Mouse (Mus musculus) inflammation-experienced regulatory T-cells, adult 6 months (primary cell): ENCODE data around the gene Gm48551. TPM values are rescaled to one million over a fixed set of nuclear protein-coding genes. Genes with fewer than 3 reads are reported as not detected.

Source experiments
- ATAC-seq: one replicate; pipeline ENCODE4 v1.8.0; 2017
- polyA plus RNA-seq, 3 experiments: library from polyadenylated mRNA; unstranded; fragments of 100-300 nt; shearing (Covaris generic); gene quantifications; one replicate each; pipeline ENCODE4 v1.2.1; 2017

Gene Gm48551
- polyA plus RNA-seq, 3 experiments from 2014 or later: 0.60 to 1.9 (median 1.1) TPM

DNA sequence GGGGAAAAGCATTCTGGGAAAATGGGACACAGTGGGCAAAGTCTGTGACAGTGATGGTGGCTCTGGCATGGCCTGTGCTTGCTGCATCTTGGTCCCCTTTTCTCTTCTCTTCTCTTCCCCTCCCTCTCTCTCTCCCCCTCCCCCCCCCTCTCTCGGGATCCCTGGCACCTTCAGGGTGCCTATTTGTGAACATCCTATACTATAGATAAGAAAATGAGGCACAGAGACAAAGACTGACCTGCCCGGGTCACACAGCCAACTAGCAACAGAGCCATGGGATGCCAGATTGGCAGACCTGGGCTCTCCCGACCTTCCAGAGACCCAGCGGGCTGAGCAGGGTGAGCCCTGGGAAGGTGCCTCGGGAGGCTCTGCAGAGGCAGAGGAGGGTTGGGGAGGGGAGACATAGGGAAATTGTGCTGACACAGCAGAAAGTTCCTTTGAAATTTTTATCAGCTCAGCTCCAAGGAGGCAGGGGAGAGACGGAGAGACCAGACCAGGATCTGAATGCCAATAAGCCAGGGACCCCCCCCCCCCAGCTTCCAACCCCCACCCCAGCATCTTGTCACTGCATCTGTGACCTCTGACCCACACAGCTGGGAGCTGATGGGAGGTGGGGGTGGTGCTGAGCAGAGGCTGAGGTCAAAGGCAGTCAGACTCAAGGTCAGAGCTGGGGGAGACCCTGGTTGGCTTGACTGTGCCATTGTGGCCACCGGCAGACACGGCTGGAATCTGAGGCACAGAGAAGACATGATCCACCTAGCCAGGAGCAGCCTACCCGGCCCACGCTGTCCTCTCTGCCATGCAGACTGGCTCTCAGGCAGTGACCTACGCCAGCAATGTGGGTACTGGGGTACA is 34.2 kb downstream of the Gm48551 start:
- no peak for ATAC-seq

DNA sequence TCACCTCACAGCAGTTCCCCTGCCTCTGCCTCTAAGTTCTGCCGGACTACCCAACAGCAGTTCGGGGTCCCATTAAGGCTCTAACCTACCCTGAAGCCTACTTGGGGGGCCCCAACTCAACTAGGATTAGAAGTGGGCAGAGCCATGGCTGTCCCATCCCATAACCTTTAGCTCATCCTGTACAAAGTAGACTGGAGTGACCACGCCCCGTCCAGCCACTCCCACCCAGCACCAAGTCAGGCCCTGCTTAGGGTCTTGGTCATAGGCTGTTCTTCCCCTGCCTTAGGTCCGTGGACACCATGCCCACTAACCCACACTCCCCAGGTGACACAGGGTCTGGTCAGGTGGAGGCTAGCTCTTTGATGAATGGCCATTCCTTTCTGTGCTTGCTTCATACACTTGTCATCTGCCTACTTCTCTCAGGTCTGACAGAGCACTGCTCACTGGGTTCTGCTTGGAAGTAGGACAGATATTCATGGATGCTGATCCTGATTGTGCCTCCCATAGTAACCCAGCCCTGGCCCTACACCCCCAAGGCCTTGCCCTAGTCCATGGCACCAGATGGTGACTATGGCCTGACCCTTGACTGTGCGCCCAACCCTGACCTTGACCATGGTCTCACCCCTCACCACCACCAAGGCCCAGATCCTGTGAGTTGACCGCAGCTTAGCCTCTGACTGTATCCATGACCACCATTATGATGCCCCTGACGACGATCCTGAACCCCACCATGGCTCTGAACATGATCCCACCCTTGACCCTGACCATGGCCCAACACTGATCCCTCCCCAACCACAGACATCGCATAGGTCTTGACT is 35.1 kb downstream of the Gm48551 start:
- no peak for ATAC-seq

GRCm38 (mm10) chr10:81420191-81420767 is 36.0 kb downstream of the Gm48551 start:
- ATAC-seq: no peak

DNA sequence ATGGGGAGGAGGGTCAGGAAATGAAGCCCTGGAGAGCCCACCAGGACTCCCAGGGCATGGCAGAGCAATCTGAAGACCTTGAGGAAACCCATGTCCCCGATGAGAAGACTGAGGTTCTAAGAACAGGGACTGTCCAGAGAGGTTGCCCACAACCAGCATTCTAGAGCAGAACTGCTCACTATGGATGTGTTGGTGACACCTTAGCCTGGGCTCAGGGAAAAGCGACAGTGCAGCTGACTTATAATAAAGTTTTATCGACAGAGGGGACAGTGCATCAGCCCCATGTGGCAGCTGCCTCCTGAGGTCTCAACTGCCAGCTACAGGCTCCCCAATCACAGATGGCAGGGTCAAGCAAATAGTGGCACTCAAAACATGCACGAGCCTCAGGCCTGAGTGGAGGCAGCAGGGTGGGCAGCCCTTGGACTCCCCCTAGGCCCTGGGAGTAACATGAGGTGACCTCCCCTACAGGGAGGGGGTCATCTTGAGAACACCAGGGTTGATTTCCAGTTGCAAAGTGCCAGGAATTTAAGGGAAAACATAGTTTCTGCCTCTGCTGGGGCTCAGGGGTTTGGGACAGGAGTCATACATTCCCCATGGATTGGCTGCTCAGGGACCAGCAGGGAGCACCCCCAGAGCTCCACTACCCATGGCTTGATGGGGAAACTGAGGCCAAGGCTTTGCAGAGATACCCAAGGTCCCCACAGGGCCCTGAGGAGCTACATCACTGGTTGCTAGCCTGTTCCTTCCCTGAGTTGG is 37.0 kb downstream of the Gm48551 start:
- ATAC-seq: no peak

GRCm38 (mm10) chr10:81421797-81422100 is 37.5 kb downstream of the Gm48551 start:
- ATAC-seq: no peak

DNA sequence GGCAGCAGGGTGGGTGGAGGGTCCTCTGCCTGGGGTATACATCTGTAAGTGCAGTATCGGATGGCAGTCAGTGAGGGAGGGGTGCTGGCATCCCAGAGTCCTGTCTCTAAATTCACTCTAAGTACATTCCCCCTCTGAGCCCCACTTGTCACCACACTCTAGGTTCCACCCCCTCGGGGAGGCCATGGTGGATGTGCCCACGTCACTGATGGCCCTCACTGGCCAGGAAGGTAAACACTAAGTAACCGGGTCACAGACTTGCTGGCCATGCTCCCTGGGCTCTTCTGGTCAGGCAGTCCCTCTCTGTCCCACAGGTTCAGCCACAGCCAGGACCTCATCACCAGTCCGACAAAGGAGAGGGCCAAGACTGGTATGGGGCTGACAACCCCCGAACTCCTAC is 37.9 kb downstream of the Gm48551 start:
- no peak for ATAC-seq

GRCm38 (mm10) chr10:81422661-81423217 is 38.5 kb downstream of the Gm48551 start:
- no peak for ATAC-seq

DNA sequence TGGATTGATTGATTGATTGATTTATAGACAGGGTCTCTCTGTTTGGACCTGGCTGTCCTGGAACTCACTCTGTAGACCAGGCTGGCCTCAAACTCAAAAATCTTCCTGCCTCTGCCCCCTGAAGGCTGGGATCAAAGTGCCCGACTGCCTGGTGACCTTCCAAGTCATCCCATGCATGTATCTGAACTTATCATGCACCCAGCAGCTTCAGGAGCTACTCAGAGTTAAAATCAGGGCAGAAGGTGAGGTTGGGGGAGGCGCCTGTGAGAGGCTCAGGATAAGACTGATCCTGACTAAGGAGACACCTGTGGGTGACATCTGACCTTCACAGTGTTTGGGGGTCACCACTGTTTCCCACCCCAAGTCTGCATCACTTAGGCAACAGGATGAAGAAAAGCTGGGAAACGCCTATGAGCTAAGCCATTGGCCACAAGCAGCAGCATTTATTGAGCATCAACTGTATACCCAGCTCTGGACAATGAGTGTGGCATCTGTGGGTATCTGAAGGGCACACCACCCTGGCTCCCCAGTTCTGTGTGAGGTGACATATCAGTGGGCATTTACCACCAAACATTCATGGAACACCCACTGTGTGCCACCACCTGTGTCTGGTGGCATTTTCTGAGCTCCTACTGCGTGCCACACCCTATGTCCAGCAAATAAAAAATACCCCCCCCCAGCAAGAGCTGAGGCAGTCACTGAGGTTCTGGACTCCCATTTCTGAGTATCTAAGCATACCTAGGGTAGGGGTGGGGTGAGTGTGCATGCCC is 39.4 kb downstream of the Gm48551 start:
- ATAC-seq: no peak

- ATAC-seq: no peak
These were observed 40.2 kb downstream of the Gm48551 start for GRCm38 (mm10) chr10:81424246-81425051.

- ATAC-seq: no peak
These were observed 41.1 kb downstream of the Gm48551 start for GRCm38 (mm10) chr10:81425236-81425850.

DNA sequence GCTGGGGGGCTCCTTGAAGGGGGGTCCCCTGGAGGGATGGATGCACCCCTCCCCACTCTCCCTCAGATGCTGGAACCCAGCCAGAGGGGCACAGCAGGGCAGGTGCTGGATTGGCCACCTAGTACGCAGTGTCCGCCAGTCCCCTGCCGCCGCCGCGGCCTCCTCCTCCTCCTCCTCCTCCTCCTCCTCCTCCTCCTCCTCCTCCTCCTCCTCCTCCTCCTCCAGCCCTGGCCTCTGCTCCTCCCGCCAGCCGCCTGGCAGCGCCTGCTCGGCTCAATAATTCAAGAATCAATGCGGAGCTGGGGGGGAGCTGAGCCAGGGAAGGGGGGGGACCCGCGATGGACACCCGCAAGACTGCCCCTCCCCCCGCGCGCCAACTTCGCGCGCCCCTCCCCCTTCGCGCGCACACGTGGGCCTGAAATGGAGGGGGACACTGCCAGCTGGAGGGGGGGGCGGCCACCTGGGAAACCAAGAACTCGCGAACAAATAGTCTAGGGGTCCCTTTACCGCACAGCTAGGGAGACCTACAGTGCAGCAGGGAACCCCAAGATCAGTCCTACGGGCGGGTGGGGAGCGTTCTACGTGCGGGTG is 41.9 kb downstream of the Gm48551 start:
- ATAC-seq: no peak

DNA sequence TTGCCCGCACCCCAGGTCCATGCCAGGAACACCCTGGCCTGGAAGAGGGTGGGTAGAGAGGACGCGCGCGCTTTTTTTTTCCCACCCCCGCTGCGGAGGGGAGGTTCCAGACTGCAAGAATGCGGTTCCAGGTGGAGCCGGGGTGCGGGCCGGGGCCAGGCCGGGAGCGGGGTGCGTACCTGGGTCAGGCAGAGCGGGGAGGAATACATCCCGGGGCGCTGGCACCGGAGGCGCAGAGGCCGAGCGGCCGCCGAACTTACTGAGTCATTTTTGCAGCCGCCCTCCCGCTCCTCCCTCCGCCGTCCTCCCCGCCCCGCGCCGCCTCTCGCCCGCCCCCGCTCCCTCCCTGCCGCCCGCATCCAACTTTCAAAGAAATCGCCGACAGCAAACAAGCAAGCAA is 42.6 kb downstream of the Gm48551 start:
- ATAC-seq: no peak

DNA sequence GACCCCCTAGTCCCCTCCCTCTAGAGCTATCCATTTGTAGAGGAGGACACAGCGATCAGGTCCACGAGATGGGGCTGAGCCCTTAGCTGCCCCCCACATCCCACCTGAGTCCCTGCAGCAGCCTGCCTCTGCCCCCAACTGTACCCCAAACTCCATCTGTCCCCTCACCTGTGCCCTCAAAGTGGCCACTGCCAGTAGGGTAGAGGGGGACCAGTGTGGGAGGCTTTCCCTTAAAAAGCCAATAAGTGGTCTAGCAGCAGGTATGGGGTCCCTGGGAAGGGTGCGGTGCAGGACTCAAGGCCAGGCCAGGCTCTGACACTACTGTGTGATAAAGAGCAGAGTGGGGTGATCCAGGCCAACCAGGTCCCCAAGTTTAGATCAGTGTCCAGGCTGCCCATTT is 43.1 kb downstream of the Gm48551 start:
- no peak for ATAC-seq

- ATAC-seq: no peak
These were observed 43.7 kb downstream of the Gm48551 start for GRCm38 (mm10) chr10:81427804-81428506.

GRCm38 (mm10) chr10:81428507-81428870 is 44.2 kb downstream of the Gm48551 start:
- no peak for ATAC-seq

GRCm38 (mm10) chr10:81429092-81429491 is 44.8 kb downstream of the Gm48551 start:
- ATAC-seq: no peak

DNA sequence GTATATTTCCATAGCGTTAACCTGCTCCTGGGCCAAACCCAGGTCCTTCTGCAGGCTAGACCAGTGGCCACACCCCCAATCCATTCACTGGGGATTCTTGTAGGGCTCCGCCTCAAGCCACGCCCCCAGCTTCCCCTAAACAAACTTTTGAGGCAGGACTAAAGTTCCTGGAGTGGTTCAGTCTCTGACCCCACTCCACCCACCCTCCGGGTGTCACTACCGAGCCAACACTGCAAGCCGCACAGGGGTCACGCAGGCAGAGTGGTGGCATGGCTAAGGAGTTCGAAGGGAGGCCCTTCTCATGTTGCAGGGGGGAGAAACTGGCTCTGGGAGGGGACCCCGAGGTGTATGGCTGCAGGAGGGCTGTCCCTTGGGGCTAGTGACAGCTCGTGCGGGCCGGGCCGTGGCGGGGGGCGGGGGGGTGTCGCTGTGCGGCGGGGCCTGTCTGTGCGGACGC is 45.4 kb downstream of the Gm48551 start:
- ATAC-seq: no peak

DNA sequence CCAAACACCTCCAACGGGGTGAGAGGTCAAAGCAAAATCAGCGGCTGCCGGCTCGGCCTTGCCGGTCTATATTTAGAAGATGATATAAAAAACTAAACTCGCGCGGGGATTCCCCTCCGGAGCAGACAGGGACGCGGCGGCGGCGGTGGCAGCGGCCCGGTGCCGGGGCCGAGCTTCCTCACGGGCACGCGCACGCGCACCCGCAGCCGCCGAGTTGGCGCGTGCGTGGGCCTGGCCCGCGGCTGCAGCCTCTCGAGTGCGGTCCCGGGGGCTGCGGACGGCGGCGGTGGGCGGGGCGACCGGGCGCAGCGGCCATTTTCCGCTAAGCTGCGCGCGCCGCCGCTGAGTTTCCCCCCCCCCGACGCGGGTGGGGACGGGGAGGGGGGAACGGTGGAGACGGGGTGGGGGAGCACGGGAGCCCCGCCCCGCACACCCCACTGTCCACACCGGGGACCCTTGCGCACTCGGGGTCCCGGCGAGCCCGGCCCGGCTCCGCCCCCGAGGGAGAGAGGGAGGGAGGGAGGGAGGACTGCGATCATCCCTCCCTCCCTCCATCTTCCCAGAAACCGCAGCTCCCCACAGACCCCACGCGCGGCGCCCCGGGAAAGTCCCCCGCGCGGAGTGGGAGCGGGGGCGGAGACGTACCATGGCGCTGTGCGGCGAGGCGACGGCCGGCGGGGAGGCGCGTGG is 46.0 kb downstream of the Gm48551 start:
- ATAC-seq: no peak
